Mouse (Mus musculus) hindbrain, postnatal 0 days (tissue): Measurements from ENCODE around the gene Asns. TPM values are rescaled to one million over a fixed set of nuclear protein-coding genes. Genes with fewer than 3 reads are reported as not detected.
A peak's percentile ranks its signal among the peaks of the same experiment; 100 is the strongest.

Source experiments
- ATAC-seq: fragments of 200-750 bp; cut with Nextera tagmentation; 2 replicates; pipeline ENCODE4 v1.8.0; 2017; ENCODE audit warnings: mild to moderate bottlenecking, moderate TSS enrichment, moderate library complexity
- DNase-seq: peaks from one replicate; pipeline ENCODE4 v3.0.0-alpha.2; 2015; ENCODE audit warnings: low spot score
- H3K27ac ChIP-seq: fragments of 300-500 bp; sonication (generic); 2 replicates; pipeline ENCODE4 v1.5.1; 2014; ENCODE audit warnings: mild to moderate bottlenecking
- H3K27me3 ChIP-seq: fragments of 300-500 bp; sonication (generic); 2 replicates; pipeline ENCODE4 v1.6.1; 2014; ENCODE audit warnings: low read length, mixed read lengths; ENCODE audit not compliant: insufficient read depth
- H3K36me3 ChIP-seq: fragments of 300-500 bp; sonication (generic); 2 replicates; pipeline ENCODE4 v1.6.1; 2014; ENCODE audit warnings: low read length, mixed read lengths; ENCODE audit not compliant: insufficient read depth
- H3K4me1 ChIP-seq: fragments of 300-500 bp; sonication (generic); 2 replicates; pipeline ENCODE4 v1.6.1; 2014; ENCODE audit warnings: antibody characterized with exemption, low read length, mixed read lengths; ENCODE audit not compliant: insufficient read depth
- H3K4me2 ChIP-seq: fragments of 300-500 bp; sonication (generic); 2 replicates; pipeline ENCODE4 v1.6.1; 2014; ENCODE audit warnings: low read depth, mild to moderate bottlenecking, low read length, moderate library complexity, mixed read lengths
- H3K4me3 ChIP-seq: fragments of 300-500 bp; sonication (generic); 2 replicates; pipeline ENCODE4 v1.5.1; 2014; ENCODE audit warnings: low read length
- H3K9ac ChIP-seq: fragments of 300-500 bp; sonication (generic); replicated peaks from 2 replicates; pipeline ENCODE4 v1.6.1; 2014; ENCODE audit warnings: mild to moderate bottlenecking, low read length, moderate library complexity, mixed read lengths
- H3K9me3 ChIP-seq: fragments of 300-500 bp; sonication (generic); 2 replicates; pipeline ENCODE4 v1.6.1; 2016; ENCODE audit warnings: low read length, mixed read lengths
- CTCF ChIP-seq: IDR thresholded peaks from 2 replicates; pipeline ENCODE4 v1.5.1; 2016; ENCODE audit warnings: antibody characterized with exemption, control low read depth, low read depth
- WGBS: fragments of 180-500 bp; shearing (Covaris S2); extraction: QIAGEN DNeasy Blood & Tissue Kit; methylation state at CpG from one replicate; pipeline ENCODE4 v1.1.7; 2014; 5-methylcytosine and 5-hydroxymethylcytosine counted together
- polyA plus RNA-seq: library from polyadenylated mRNA; unstranded; fragments of >200 nt; fragmentation: Nextera tagmentation; extraction: Ambion mirVana; gene quantifications from 2 replicates; pipeline ENCODE4 v1.2.1, GENCODE M21; 2015
- total RNA-seq: library from RNA; depleted of rRNA; stranded (reverse); fragments of >200 nt; gene quantifications from 2 replicates; pipeline ENCODE4 v1.2.3, GENCODE M21; 2014

The Asns gene
- total and polyA plus RNA-seq, 2 experiments from 2014 or later = 82.1 to 122 TPM

GRCm38 (mm10) chr6:7689180-7689579, 3.9 kb downstream of the Asns start:
- WGBS = 94% methylated on average over 12 of the region's 12 CpGs
- no peaks in the 10 kb centered on the region for H3K36me3 ChIP-seq
- H3K4me3 ChIP-seq = no peak overlapping the region
- H3K4me1 ChIP-seq = no peaks in the 10 kb centered on the region
- no peak overlapping the region for H3K9ac ChIP-seq
- ATAC-seq = no peak
- H3K27ac ChIP-seq = no peak overlapping the region
- DNase-seq = no peak
- no peak for TF ChIP-seq CTCF
- no peak overlapping the region for H3K4me2 ChIP-seq
- no peaks in the 10 kb centered on the region for H3K27me3 ChIP-seq
- H3K9me3 ChIP-seq = no peaks in the 10 kb centered on the region

GRCm38 (mm10) chr6:7686047-7686446, 7.0 kb downstream of the Asns start:
- ATAC-seq (no peak), DNase-seq (no peak)
- Histone ChIP-seq H3K36me3 (peaks cover 6% of the 10 kb centered on the region; the same call in 1 of the 2 replicates), H3K9me3 (no peaks in the 10 kb centered on the region), H3K27ac (no peak overlapping the region), H3K4me1 (no peaks in the 10 kb centered on the region), H3K4me3 (no peak overlapping the region), H3K9ac (no peak overlapping the region), H3K4me2 (no peak overlapping the region), H3K27me3 (no peaks in the 10 kb centered on the region)
- 80% methylated on average over 2 of the region's 2 CpGs for WGBS
- TF ChIP-seq CTCF = no peak

DNA sequence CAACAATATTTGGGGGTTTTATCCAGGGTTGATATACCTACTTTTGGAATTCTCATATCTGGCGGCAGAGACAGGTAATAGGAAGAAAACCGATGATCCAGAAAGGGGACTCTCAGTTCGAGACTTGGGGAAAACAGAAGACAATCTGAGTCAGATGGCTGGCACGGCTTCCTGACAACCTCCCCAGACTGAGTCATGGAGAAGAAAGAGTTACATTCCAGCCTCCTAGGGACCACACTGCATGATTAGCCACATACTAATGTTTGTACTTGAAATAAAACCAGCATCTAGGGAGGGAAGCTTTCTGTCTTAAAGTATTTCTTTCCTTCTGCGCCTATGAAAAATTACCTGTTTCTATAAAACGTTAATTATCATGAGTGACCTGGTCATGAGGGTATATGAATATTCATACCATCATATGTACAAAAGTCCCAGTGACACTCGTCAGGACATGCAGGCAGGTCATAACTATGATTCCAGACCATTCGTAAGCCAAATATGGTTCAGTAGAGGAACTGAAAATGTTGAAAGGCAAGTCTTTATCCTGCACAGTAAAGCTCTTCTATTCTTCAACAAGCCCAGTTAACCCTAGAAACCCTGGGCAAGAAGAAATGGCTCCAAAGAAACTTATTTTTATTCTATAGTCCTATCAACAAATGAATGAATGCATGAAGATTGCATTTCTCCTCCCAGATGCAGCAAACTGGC, 16.7 kb downstream of the Asns start:
- no peak overlapping the region for H3K4me3 ChIP-seq
- no peak overlapping the region for H3K4me2 ChIP-seq
- H3K36me3 ChIP-seq = peaks cover 23% of the 10 kb centered on the region; the same call in 1 of the 2 replicates
- H3K27ac ChIP-seq = no peak overlapping the region
- no peak for ATAC-seq
- WGBS = 91% methylated on average over 8 of the region's 8 CpGs
- no peak for TF ChIP-seq CTCF
- H3K4me1 ChIP-seq = no peaks in the 10 kb centered on the region
- H3K9ac ChIP-seq = no peak overlapping the region
- H3K9me3 ChIP-seq = no peaks in the 10 kb centered on the region
- no peaks in the 10 kb centered on the region for H3K27me3 ChIP-seq
- no peak for DNase-seq

DNA sequence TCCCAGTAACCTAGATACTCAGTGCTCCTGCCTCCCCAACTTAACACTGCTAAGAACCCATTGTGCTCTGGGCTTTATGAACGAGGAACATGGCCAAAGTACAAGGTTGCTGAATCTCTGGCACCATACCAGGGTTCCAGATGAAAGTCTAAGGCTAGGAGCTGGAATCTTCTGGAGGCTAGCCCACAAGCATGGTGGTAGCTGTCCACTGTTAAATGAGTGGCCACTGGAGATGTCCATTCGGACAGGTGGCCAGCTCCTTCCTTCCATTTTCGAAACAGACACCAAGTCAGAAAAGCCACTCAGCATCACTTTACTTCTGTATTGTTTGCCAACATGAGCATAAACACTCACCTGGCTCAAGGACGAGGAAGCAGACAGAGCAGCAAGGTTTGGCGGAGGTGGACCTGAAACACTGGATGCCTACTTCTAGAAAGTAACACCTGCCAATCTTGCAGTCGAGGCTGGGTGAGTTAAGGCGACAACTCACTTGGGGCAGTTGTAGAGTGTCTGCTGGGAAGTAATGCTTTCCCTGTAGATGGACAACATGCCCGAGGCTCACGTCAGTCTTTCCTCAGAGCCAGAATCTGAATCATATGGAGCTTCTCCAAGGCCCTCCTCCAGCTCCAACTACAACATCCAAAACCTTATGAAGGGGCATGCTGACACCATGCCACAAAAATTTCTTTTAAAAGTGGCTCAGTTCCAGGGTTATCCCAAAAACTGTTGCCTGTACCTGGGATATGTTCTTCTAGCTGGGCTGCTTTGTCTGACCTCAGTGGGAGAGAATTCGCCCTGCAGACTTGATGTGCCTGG, 20.4 kb downstream of the Asns start:
- Histone ChIP-seq H3K4me1 (no peaks in the 10 kb centered on the region), H3K36me3 (peaks cover 15% of the 10 kb centered on the region; the same call in 1 of the 2 replicates), H3K4me3 (no peak overlapping the region), H3K4me2 (no peak overlapping the region), H3K27ac (no peak overlapping the region), H3K9me3 (no peaks in the 10 kb centered on the region), H3K9ac (no peak overlapping the region), H3K27me3 (no peaks in the 10 kb centered on the region)
- no peak for DNase-seq
- TF ChIP-seq CTCF = no peak
- ATAC-seq = no peak
- WGBS = 85% methylated on average over 10 of the region's 10 CpGs

GRCm38 (mm10) chr6:7671429-7671828, 21.6 kb downstream of the Asns start:
- no peak overlapping the region for H3K4me2 ChIP-seq
- 74% methylated on average over 3 of the region's 3 CpGs for WGBS
- H3K27ac ChIP-seq = no peak overlapping the region
- H3K27me3 ChIP-seq = no peaks in the 10 kb centered on the region
- DNase-seq (no peak), ATAC-seq (no peak)
- H3K36me3 ChIP-seq = peaks cover 15% of the 10 kb centered on the region; the same call in 1 of the 2 replicates
- no peak overlapping the region for H3K4me3 ChIP-seq
- TF ChIP-seq CTCF = no peak
- H3K9ac ChIP-seq = no peak overlapping the region
- no peaks in the 10 kb centered on the region for H3K9me3 ChIP-seq
- H3K4me1 ChIP-seq = no peaks in the 10 kb centered on the region

DNA sequence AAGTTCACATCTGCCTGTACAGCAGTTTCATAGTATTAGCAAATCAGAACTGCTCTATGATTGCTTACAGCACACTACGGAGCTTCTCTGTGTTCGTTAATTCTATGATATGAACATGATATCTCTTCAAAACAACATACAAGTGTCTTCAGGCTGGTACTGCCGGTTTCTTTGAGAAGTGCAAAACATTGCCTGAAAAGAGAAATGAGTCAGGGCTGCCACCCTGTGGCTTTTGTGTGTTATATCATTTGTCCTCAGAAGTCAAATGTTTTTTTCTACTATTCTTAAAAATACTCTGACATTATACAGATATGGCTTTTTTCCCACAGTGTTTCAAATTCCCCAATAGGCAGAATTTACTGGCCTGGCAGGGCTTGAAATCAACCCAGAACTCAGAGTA, 22.5 kb downstream of the Asns start:
- no peaks in the 10 kb centered on the region for H3K4me1 ChIP-seq
- H3K4me2 ChIP-seq = no peak overlapping the region
- DNase-seq (peak; percentile 68), ATAC-seq (peak; percentile 41; the same call in 1 of the 2 replicates)
- H3K36me3 ChIP-seq = peaks cover 15% of the 10 kb centered on the region; the same call in 1 of the 2 replicates
- H3K27me3 ChIP-seq = no peaks in the 10 kb centered on the region
- no peaks in the 10 kb centered on the region for H3K9me3 ChIP-seq
- peak; percentile 58 for TF ChIP-seq CTCF
- H3K4me3 ChIP-seq = no peak overlapping the region
- H3K27ac ChIP-seq = no peak overlapping the region
- 46% methylated on average over 3 of the region's 3 CpGs for WGBS
- H3K9ac ChIP-seq = no peak overlapping the region
